Mouse (Mus musculus) midbrain, embryonic 16.5 days (tissue): ENCODE measurements around the gene Faf2. TPM values are rescaled to one million over a fixed set of nuclear protein-coding genes. Genes with fewer than 3 reads are reported as not detected.
A peak's percentile ranks its signal among the peaks of the same experiment; 100 is the strongest.

ENCODE experiments used
- ATAC-seq: fragments of 200-750 bp; cut with Nextera tagmentation; 2 replicates; pipeline ENCODE4 v1.8.0; 2017; ENCODE audit warnings: moderate TSS enrichment
- H3K27ac ChIP-seq: fragments of 300-500 bp; sonication (generic); 2 replicates; pipeline ENCODE4 v1.5.1; 2014; ENCODE audit warnings: mild to moderate bottlenecking, low read length, mixed read lengths
- H3K27me3 ChIP-seq: fragments of 300-500 bp; sonication (generic); 2 replicates; pipeline ENCODE4 v1.6.1; 2014; ENCODE audit warnings: low read depth, low read length, mixed read lengths; ENCODE audit not compliant: control insufficient read depth, insufficient read depth
- H3K36me3 ChIP-seq: fragments of 300-500 bp; sonication (generic); 2 replicates; pipeline ENCODE4 v1.6.1; 2014; ENCODE audit warnings: mild to moderate bottlenecking, low read length, moderate library complexity, mixed read lengths; ENCODE audit not compliant: control insufficient read depth, insufficient read depth
- H3K4me1 ChIP-seq: fragments of 300-500 bp; sonication (generic); 2 replicates; pipeline ENCODE4 v1.6.1; 2014; ENCODE audit warnings: mild to moderate bottlenecking, low read length, mixed read lengths; ENCODE audit not compliant: control insufficient read depth, insufficient read depth
- H3K4me2 ChIP-seq: fragments of 300-500 bp; sonication (generic); 2 replicates; pipeline ENCODE4 v1.6.1; 2014; ENCODE audit warnings: mild to moderate bottlenecking, low read length, mixed read lengths
- H3K4me3 ChIP-seq: fragments of 300-500 bp; sonication (generic); 2 replicates; pipeline ENCODE4 v1.5.1; 2014; ENCODE audit warnings: low read depth, mild to moderate bottlenecking, low read length, moderate library complexity, mixed read lengths
- H3K9ac ChIP-seq: fragments of 300-500 bp; sonication (generic); 2 replicates; pipeline ENCODE4 v1.6.1; 2014; ENCODE audit warnings: low read depth, low read length, mixed read lengths
- H3K9me3 ChIP-seq: fragments of 300-500 bp; sonication (generic); replicated peaks from 2 replicates; pipeline ENCODE4 v1.6.1; 2014; ENCODE audit warnings: mild to moderate bottlenecking, low read length, mixed read lengths; ENCODE audit not compliant: control insufficient read depth, poor library complexity, severe bottlenecking
- WGBS: fragments of 180-500 bp; shearing (Covaris S2); extraction: QIAGEN DNeasy Blood & Tissue Kit; methylation state at CpG from one replicate; pipeline ENCODE4 v1.1.7; 2014; 5-methylcytosine and 5-hydroxymethylcytosine counted together
- polyA plus RNA-seq: library from polyadenylated mRNA; unstranded; fragments of >200 nt; fragmentation: Nextera tagmentation; extraction: Ambion mirVana; gene quantifications from 2 replicates; pipeline ENCODE4 v1.2.1, GENCODE M21; 2015

Faf2 gene
- polyA plus RNA-seq, 1 experiment from 2014 or later: 57.5 TPM

GRCm38 (mm10) chr13:54681291-54681690 is 59.7 kb downstream of the Faf2 start:
- H3K9me3 ChIP-seq: no peaks in the 10 kb centered on the region
- WGBS: 90% methylated on average over 8 of the region's 8 CpGs
- peaks cover 45% of the 10 kb centered on the region for H3K36me3 ChIP-seq

GRCm38 (mm10) chr13:54683301-54683700 is 61.7 kb downstream of the Faf2 start:
- H3K4me2 ChIP-seq: no peak overlapping the region
- 92% methylated on average over 3 of the region's 3 CpGs for WGBS
- no peak overlapping the region for H3K9ac ChIP-seq
- peaks cover 45% of the 10 kb centered on the region for H3K36me3 ChIP-seq
- H3K27ac ChIP-seq: no peak overlapping the region
- no peak overlapping the region for H3K4me3 ChIP-seq
- no peaks in the 10 kb centered on the region for H3K27me3 ChIP-seq
- ATAC-seq: no peak
- H3K4me1 ChIP-seq: peaks cover 26% of the 10 kb centered on the region
- H3K9me3 ChIP-seq: no peaks in the 10 kb centered on the region

More at GRCm38 (mm10) chr13:54681291-54681690, 59.7 kb downstream of the Faf2 start:
- Histone ChIP-seq H3K4me2 (no peak overlapping the region), H3K4me1 (peaks cover 24% of the 10 kb centered on the region), H3K27ac (no peak overlapping the region), H3K4me3 (no peak overlapping the region), H3K27me3 (no peaks in the 10 kb centered on the region), H3K9ac (no peak overlapping the region)
- no peak for ATAC-seq

DNA sequence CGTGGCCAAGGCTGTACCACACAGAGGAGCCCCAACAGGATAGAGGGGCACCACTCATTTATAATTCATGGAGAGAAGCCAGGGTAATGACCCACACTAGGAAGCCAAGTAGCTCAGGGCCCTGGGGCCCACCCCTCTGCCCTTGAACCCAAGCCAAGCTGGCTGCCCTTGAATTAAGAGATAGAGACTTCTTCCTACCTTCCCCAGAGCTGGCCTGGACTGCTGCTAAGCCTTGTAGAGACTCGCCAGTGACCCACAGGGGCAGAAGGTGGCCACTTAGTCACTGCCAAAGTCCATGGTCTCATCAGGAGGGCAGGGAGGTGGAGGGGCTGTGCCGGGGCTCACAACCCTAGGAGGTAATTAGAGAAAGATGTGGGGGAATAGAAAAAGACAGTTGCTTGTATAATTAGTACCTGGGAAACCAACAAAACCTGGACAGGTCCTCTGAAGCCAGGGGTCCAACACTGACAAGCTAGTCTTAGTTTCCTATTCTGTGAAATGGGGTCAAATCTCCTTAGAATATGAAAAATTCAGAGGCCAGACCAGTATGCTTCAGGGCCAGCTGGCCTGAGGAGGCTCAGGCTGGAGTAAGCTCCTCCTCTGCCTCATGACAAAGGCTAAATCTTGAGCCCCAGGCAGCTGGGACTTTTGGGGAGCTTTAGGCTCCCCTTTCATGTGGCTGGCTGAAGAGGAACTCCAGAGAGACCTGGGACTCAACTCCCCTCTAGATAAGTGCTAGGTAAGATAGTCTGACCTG is 62.7 kb downstream of the Faf2 start:
- H3K27me3 ChIP-seq: no peaks in the 10 kb centered on the region
- 73% methylated on average over 3 of the region's 3 CpGs for WGBS
- no peak overlapping the region for H3K27ac ChIP-seq
- no peak for ATAC-seq
- peak overlapping the region; percentile 95; the same call in 1 of the 2 replicates for H3K9ac ChIP-seq
- peak overlapping the region; percentile 90; the same call in 1 of the 2 replicates for H3K4me3 ChIP-seq
- peak overlapping the region; percentile 93 for H3K4me2 ChIP-seq
- no peaks in the 10 kb centered on the region for H3K9me3 ChIP-seq
- H3K4me1 ChIP-seq: peaks cover 30% of the 10 kb centered on the region
- peaks cover 39% of the 10 kb centered on the region for H3K36me3 ChIP-seq

GRCm38 (mm10) chr13:54685174-54685573 is 63.6 kb downstream of the Faf2 start:
- peak overlapping the region; percentile 95 for H3K9ac ChIP-seq
- H3K4me1 ChIP-seq: peaks cover 30% of the 10 kb centered on the region
- peak overlapping the region; percentile 93 for H3K4me2 ChIP-seq
- H3K4me3 ChIP-seq: peak overlapping the region; percentile 90
- peaks cover 34% of the 10 kb centered on the region for H3K36me3 ChIP-seq
- H3K9me3 ChIP-seq: no peaks in the 10 kb centered on the region
- no peak for ATAC-seq
- no peaks in the 10 kb centered on the region for H3K27me3 ChIP-seq
- H3K27ac ChIP-seq: peak overlapping the region; percentile 22; the same call in 1 of the 2 replicates
- WGBS: 40% methylated on average over 2 of the region's 2 CpGs

- Histone ChIP-seq H3K4me3 (peak overlapping the region; percentile 90), H3K4me1 (peaks cover 39% of the 10 kb centered on the region), H3K4me2 (peak overlapping the region; percentile 93), H3K9me3 (no peaks in the 10 kb centered on the region), H3K9ac (peak overlapping the region; percentile 95), H3K27me3 (no peaks in the 10 kb centered on the region), H3K36me3 (peaks cover 22% of the 10 kb centered on the region), H3K27ac (peak overlapping the region; percentile 99)
- ATAC-seq: no peak
- 5% methylated on average over 19 of the region's 19 CpGs for WGBS
Measured at GRCm38 (mm10) chr13:54686139-54687053, 64.8 kb downstream of the Faf2 start.

DNA sequence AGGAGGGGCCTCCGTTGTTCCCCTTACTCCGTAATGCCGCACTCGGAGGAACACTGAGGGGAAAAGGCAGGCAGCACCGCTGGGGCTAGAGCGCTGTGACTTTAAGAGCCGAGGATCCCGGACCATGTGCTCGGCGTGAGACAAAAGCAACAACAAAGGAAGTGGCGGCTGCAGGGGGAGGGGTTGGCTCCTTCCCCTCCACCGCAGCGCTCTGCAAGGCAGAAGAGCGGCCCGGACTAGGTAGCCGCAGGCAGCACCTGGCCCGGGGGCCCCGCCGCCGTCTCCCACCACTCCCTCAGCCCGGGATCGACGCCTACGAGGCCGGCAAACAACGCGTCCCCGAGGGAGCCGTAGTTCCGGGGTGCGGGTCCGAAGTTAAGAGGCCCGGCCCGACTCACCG is 65.5 kb downstream of the Faf2 start:
- Histone ChIP-seq H3K4me1 (peaks cover 46% of the 10 kb centered on the region), H3K36me3 (peaks cover 15% of the 10 kb centered on the region), H3K4me3 (peak overlapping the region; percentile 90), H3K4me2 (peak overlapping the region; percentile 93), H3K9ac (peak overlapping the region; percentile 95), H3K27me3 (no peaks in the 10 kb centered on the region), H3K27ac (peak overlapping the region; percentile 99), H3K9me3 (no peaks in the 10 kb centered on the region)
- peak; percentile 72 for ATAC-seq
- WGBS: 0% methylated on average over 32 of the region's 35 CpGs

GRCm38 (mm10) chr13:54687575-54688424 is 66.2 kb downstream of the Faf2 start:
- Histone ChIP-seq H3K4me1 (peaks cover 53% of the 10 kb centered on the region), H3K36me3 (peaks cover 8% of the 10 kb centered on the region), H3K27me3 (no peaks in the 10 kb centered on the region), H3K9me3 (no peaks in the 10 kb centered on the region), H3K4me3 (peak overlapping the region; percentile 90), H3K4me2 (peak overlapping the region; percentile 93), H3K9ac (peak overlapping the region; percentile 95), H3K27ac (peak overlapping the region; percentile 99)
- ATAC-seq: peak; percentile 92
- WGBS: under 1% methylated on average over 66 of the region's 82 CpGs

- Histone ChIP-seq H3K9me3 (no peaks in the 10 kb centered on the region), H3K4me1 (peaks cover 44% of the 10 kb centered on the region), H3K4me2 (no peak overlapping the region), H3K9ac (peak overlapping the region; percentile 23; the same call in 1 of the 2 replicates), H3K4me3 (no peak overlapping the region), H3K36me3 (no peaks in the 10 kb centered on the region), H3K27me3 (no peaks in the 10 kb centered on the region), H3K27ac (no peak overlapping the region)
- ATAC-seq: no peak
- 95% methylated on average over 8 of the region's 8 CpGs for WGBS
Measured at GRCm38 (mm10) chr13:54690151-54690740, 68.7 kb downstream of the Faf2 start.
